Mouse (Mus musculus) thymus, postnatal 25 days (tissue): ENCODE measurements around the gene Aldh2.
"Not testable (repeated sequence)": the region's sequence is repeated elsewhere in the genome, so short reads cannot be mapped to it uniquely, and the experiment has no call there.

ENCODE experiments used
- DNase-seq: peaks from one replicate; pipeline ENCODE4 v3.0.0; 2022

Gene Aldh2

GRCm38 (mm10) chr5:121593451-121594401 is at the start of gene Aldh2:
TSS of gene Aldh2 (minus strand) at chr5:121593824.
- peak; percentile 86 for DNase-seq

- no peak for DNase-seq
These were observed 46.0 kb upstream of the Aldh2 start for GRCm38 (mm10) chr5:121639601-121640000.

- DNase-seq = no peak
These were observed 43.7 kb upstream of the Aldh2 start for GRCm38 (mm10) chr5:121637296-121637695.

GRCm38 (mm10) chr5:121634668-121635067 is 41.0 kb upstream of the Aldh2 start:
- no peak for DNase-seq

GRCm38 (mm10) chr5:121632804-121633203 is 39.2 kb upstream of the Aldh2 start:
- DNase-seq = no peak

- peak; percentile 16 for DNase-seq
These were observed 37.6 kb upstream of the Aldh2 start for GRCm38 (mm10) chr5:121631106-121631647.

GRCm38 (mm10) chr5:121627871-121628270 is 34.2 kb upstream of the Aldh2 start:
- DNase-seq = peak; percentile 81

- no peak for DNase-seq
These were observed 29.6 kb upstream of the Aldh2 start for GRCm38 (mm10) chr5:121623241-121623640.

GRCm38 (mm10) chr5:121621102-121621501 is 27.5 kb upstream of the Aldh2 start:
- no peak for DNase-seq

- DNase-seq = peak; percentile 78
These were observed 25.2 kb upstream of the Aldh2 start, which contains the start of gene Acad12 for GRCm38 (mm10) chr5:121618592-121619513. TSS of gene Acad12 (minus strand) at chr5:121618938.

GRCm38 (mm10) chr5:121614921-121615320 is 21.3 kb upstream of the Aldh2 start:
- DNase-seq = not testable (repeated sequence)

- DNase-seq = no peak
These were observed 18.4 kb upstream of the Aldh2 start for GRCm38 (mm10) chr5:121612036-121612435.

GRCm38 (mm10) chr5:121609556-121610135 is 16.0 kb upstream of the Aldh2 start:
- DNase-seq = not testable (repeated sequence)

- peak; percentile 82 for DNase-seq
These were observed 12.5 kb upstream of the Aldh2 start for GRCm38 (mm10) chr5:121606151-121606550.

GRCm38 (mm10) chr5:121603815-121604214 is 10.2 kb upstream of the Aldh2 start:
- not testable (repeated sequence) for DNase-seq

- DNase-seq = peak; percentile 87
These were observed 8.1 kb upstream of the Aldh2 start for GRCm38 (mm10) chr5:121601547-121602299.

- DNase-seq = no peak
These were observed 5.4 kb upstream of the Aldh2 start for GRCm38 (mm10) chr5:121598871-121599610.

- no peak for DNase-seq
These were observed 4.4 kb upstream of the Aldh2 start for GRCm38 (mm10) chr5:121597991-121598537.

- no peak for DNase-seq
These were observed 3.7 kb upstream of the Aldh2 start for GRCm38 (mm10) chr5:121597332-121597731.

GRCm38 (mm10) chr5:121596226-121596625 is 2.6 kb upstream of the Aldh2 start:
- no peak for DNase-seq

GRCm38 (mm10) chr5:121595758-121596157 is 2.1 kb upstream of the Aldh2 start:
- DNase-seq = no peak
